Mouse (Mus musculus): ENCODE results near the gene Dnajb14.

GRCm38 (mm10) chr3:137844263-137844662 lies 23.2 kb upstream of the Dnajb14 start:
- TF ChIP-seq CTCF (IDR thresholded peaks at IDR 0.05; ENCODE audit: low read depth, low read length) (no peak), POLR2A (IDR thresholded peaks at IDR 0.05; ENCODE audit: borderline replicate concordance, low read depth, low read length) (no peak)

All from bone marrow macrophage, adult 2 months (primary cell).